Mouse (Mus musculus): ENCODE data around the gene Hace1. TPM values are rescaled to one million over a fixed set of nuclear protein-coding genes. Genes with fewer than 3 reads are reported as not detected.
"Not testable (repeated sequence)": the region's sequence is repeated elsewhere in the genome, so short reads cannot be mapped to it uniquely, and the experiment has no call there.

Hace1 gene
- polyA plus RNA-seq (2014; fragmentation: Nextera tagmentation; extraction: Ambion mirVana) = 28.3 and 30.0 TPM in 2 replicates

DNA sequence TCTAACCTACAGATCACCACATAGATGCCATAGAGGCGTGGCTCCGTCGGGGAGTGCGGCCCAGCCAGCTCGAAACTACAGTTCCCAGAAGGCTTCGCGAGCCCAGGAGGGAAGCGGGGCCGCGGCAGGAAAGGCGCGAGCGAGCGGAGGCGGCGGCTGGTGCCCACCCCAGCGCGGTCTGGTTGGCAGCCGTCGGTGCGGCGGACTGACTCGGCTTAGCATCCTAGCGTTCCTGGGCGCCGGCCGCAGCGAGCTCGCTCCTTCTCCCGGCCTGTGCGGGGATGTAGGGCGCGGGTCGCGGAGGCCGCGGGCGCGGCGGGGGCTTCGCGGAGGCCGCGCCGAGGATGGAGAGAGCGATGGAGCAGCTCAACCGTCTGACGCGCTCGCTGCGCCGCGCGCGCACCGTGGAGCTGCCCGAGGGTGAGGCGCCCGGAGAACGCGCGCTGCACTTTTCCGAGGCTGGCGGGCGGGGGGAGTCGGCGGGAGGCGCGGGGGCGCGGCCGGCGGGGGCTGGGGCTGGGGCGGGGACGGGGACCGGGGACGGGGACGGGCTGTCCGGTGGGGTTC, at the start of gene Hace1:
Gene Hace1, plus strand, starts transcription at position 99 of the 567 bp plus-strand sequence.
- H3K27me3 ChIP-seq (replicated peaks; ENCODE audit: control insufficient read depth, insufficient read depth, low read length) = no peaks in the 10 kb centered on the region
- no peaks in the 10 kb centered on the region for H3K36me3 ChIP-seq (ENCODE audit: control insufficient read depth, insufficient read depth, low read length)
- H3K4me1 ChIP-seq (replicated peaks; ENCODE audit: control insufficient read depth, insufficient read depth, low read length) = no peaks in the 10 kb centered on the region; the same call in 1 of the 2 replicates
- H3K27ac ChIP-seq (ENCODE audit: low read depth, low read length) = peak within 1 kb of the TSS; percentile 88
- peak within 1 kb of the TSS; percentile 72 for H3K4me2 ChIP-seq
- ATAC-seq (replicated peaks; ENCODE audit: low FRiP score) = peak; percentile 95
- H3K4me3 ChIP-seq (ENCODE audit: low read depth, low read length) = peak within 1 kb of the TSS; percentile 93
- WGBS = under 1% methylated on average over 59 of the region's 79 CpGs
- no peaks in the 10 kb centered on the region for H3K9me3 ChIP-seq (ENCODE audit: control insufficient read depth, low read length)
- peak; percentile 83 for DNase-seq (ENCODE audit: low spot score)
- H3K9ac ChIP-seq (ENCODE audit: low read depth, low read length) = peak within 1 kb of the TSS; percentile 91

DNA sequence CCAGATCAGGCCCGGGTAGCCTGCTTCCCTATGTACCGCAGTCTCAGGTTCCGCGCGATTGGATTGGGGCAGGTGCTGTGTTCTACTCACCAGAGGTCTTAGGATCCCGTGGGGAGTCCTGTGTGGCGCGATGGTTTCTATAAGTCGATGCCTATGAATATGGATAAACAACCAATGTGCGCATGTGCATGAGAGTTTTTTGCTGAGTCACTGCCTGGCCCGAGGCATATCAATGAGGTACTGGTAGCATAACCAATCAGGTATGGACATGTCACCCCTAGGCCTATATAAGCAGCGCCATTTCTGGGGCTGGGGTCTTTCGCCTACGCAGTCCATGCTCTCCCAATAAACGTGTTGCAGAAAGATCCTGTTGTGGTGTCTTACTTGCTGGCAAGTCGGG, 40.3 kb upstream of the Hace1 start:
- not testable (repeated sequence) for DNase-seq (ENCODE audit: low spot score); H3K9ac ChIP-seq (ENCODE audit: low read depth, low read length); H3K4me2 ChIP-seq; ATAC-seq (replicated peaks; ENCODE audit: low FRiP score); H3K27me3 ChIP-seq (replicated peaks; ENCODE audit: control insufficient read depth, insufficient read depth, low read length); H3K4me3 ChIP-seq (ENCODE audit: low read depth, low read length); H3K4me1 ChIP-seq (replicated peaks; ENCODE audit: control insufficient read depth, insufficient read depth, low read length); H3K9me3 ChIP-seq (ENCODE audit: control insufficient read depth, low read length); H3K36me3 ChIP-seq (ENCODE audit: control insufficient read depth, insufficient read depth, low read length); H3K27ac ChIP-seq (ENCODE audit: low read depth, low read length)
- WGBS = 94% methylated on average over 16 of the region's 16 CpGs

DNA sequence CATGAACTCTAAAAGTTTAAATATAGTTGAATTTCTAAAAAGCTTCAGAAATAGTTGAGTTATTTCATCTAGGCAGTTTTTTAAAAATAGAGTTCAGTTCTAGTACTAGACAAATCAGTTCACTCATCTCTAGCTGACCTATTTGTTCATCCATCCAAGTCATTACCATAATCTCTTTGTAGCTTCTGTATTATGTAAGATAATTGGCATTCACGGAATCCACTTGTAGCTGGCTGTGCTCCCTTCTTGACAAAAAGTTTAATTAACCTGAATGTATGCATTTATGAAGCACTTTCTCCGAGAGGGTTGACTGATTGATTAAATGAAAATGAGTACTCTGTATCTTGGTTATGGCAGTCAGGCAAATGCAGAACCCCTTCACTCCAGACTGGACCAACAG, 34.9 kb upstream of the Hace1 start:
- no peak overlapping the region for H3K4me2 ChIP-seq
- no peaks in the 10 kb centered on the region for H3K36me3 ChIP-seq (ENCODE audit: control insufficient read depth, insufficient read depth, low read length)
- ATAC-seq (replicated peaks; ENCODE audit: low FRiP score) (no peak), DNase-seq (ENCODE audit: low spot score) (no peak)
- 65% methylated on average over 2 of the region's 2 CpGs for WGBS
- no peaks in the 10 kb centered on the region for H3K4me1 ChIP-seq (replicated peaks; ENCODE audit: control insufficient read depth, insufficient read depth, low read length)
- no peaks in the 10 kb centered on the region for H3K9me3 ChIP-seq (ENCODE audit: control insufficient read depth, low read length)
- no peak overlapping the region for H3K4me3 ChIP-seq (ENCODE audit: low read depth, low read length)
- no peaks in the 10 kb centered on the region for H3K27me3 ChIP-seq (replicated peaks; ENCODE audit: control insufficient read depth, insufficient read depth, low read length)
- H3K27ac ChIP-seq (ENCODE audit: low read depth, low read length) = no peak overlapping the region
- no peak overlapping the region for H3K9ac ChIP-seq (ENCODE audit: low read depth, low read length)

DNA sequence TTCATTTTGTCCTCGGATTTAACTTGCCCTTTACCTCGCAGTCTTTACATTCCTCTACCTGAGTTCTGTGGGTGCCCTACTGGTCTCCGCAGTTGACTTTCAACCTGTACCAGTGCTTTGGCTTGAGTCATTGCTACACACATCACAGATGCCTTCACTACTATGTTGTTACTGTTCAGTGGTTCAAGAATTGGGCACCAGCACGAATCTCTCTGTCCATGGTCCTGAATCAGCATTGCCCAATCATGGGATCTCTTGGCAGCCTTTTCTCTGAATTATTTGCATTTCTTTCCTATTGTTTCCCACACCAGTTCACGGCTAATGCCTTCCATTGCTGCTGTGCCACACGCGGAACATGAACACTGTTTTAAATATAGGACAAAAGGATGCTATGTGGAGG, 30.8 kb upstream of the Hace1 start:
- Histone ChIP-seq H3K27ac (ENCODE audit: low read depth, low read length) (no peak overlapping the region), H3K27me3 (replicated peaks; ENCODE audit: control insufficient read depth, insufficient read depth, low read length) (no peaks in the 10 kb centered on the region), H3K9ac (ENCODE audit: low read depth, low read length) (no peak overlapping the region), H3K4me2 (no peak overlapping the region), H3K4me3 (ENCODE audit: low read depth, low read length) (no peak overlapping the region), H3K4me1 (replicated peaks; ENCODE audit: control insufficient read depth, insufficient read depth, low read length) (no peaks in the 10 kb centered on the region), H3K9me3 (ENCODE audit: control insufficient read depth, low read length) (no peaks in the 10 kb centered on the region), H3K36me3 (ENCODE audit: control insufficient read depth, insufficient read depth, low read length) (no peaks in the 10 kb centered on the region)
- no peak for ATAC-seq (replicated peaks; ENCODE audit: low FRiP score)
- WGBS = 53% methylated on average over 7 of the region's 7 CpGs
- DNase-seq (ENCODE audit: low spot score) = peak; percentile 57

DNA sequence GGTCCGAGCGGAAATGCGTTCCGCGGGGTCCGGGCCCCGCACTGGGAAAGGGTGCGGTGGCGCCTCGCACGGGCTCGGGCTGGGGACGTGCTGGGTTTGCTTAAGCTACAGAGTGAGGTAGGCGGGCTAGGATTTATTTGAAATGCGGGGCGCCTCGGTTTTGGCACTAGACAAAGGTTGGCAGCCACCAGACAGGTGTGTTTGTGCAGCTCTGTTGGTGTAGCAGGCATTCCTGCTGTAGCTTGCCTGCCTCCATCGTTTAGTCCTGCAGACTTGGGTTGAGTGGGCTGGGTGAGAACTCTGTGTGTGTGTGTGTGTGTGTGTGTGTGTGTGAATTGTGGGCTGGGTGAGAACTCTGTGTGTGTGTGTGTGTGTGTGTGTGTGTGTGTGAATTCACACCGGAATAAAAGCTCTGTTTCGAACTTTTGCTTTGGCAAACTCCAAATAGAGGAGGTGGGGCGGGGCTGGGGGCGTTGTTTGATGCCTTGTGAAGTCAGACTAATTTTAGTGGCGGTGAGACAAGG, 731 bp downstream of the Hace1 start:
- Histone ChIP-seq H3K4me3 (ENCODE audit: low read depth, low read length) (peak overlapping the region; percentile 93), H3K4me2 (peak overlapping the region; percentile 72), H3K4me1 (replicated peaks; ENCODE audit: control insufficient read depth, insufficient read depth, low read length) (peaks cover 2% of the 10 kb centered on the region), H3K9ac (ENCODE audit: low read depth, low read length) (peak overlapping the region; percentile 91), H3K9me3 (ENCODE audit: control insufficient read depth, low read length) (no peaks in the 10 kb centered on the region), H3K27me3 (replicated peaks; ENCODE audit: control insufficient read depth, insufficient read depth, low read length) (no peaks in the 10 kb centered on the region), H3K36me3 (ENCODE audit: control insufficient read depth, insufficient read depth, low read length) (no peaks in the 10 kb centered on the region), H3K27ac (ENCODE audit: low read depth, low read length) (peak overlapping the region; percentile 88)
- peak; percentile 62 for DNase-seq (ENCODE audit: low spot score)
- WGBS = under 1% methylated on average over 23 of the region's 23 CpGs
- peak; percentile 72 for ATAC-seq (replicated peaks; ENCODE audit: low FRiP score)

DNA sequence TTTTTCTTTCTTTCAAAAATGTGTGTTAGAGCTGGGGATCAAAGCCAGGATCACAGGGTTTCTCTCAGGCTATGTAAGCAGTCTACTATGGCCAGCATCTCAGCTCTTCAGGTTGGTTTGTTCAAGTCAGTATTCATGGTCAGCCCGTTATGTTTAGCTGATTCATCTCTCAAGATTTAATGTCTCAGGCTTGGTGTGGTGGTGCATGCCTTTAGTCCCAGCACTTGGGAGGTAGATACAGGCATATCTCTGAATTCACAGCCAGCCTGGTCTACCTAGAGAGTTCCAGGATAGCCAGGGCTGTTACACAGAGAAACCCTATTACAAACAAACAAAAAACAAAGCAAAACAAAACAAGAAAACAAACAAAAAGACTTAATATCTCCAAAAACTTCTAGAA, 5.7 kb downstream of the Hace1 start:
- DNase-seq (ENCODE audit: low spot score) (no peak), ATAC-seq (replicated peaks; ENCODE audit: low FRiP score) (peak; percentile 75)
- no peak overlapping the region for H3K9ac ChIP-seq (ENCODE audit: low read depth, low read length)
- H3K27me3 ChIP-seq (replicated peaks; ENCODE audit: control insufficient read depth, insufficient read depth, low read length) = no peaks in the 10 kb centered on the region
- WGBS = 57% methylated on average over 1 of the region's 1 CpGs
- H3K4me3 ChIP-seq (ENCODE audit: low read depth, low read length) = no peak overlapping the region
- H3K9me3 ChIP-seq (ENCODE audit: control insufficient read depth, low read length) = no peaks in the 10 kb centered on the region
- H3K27ac ChIP-seq (ENCODE audit: low read depth, low read length) = peak overlapping the region; percentile 94
- H3K36me3 ChIP-seq (ENCODE audit: control insufficient read depth, insufficient read depth, low read length) = no peaks in the 10 kb centered on the region
- peaks cover 2% of the 10 kb centered on the region for H3K4me1 ChIP-seq (replicated peaks; ENCODE audit: control insufficient read depth, insufficient read depth, low read length)
- H3K4me2 ChIP-seq = peak overlapping the region; percentile 64

DNA sequence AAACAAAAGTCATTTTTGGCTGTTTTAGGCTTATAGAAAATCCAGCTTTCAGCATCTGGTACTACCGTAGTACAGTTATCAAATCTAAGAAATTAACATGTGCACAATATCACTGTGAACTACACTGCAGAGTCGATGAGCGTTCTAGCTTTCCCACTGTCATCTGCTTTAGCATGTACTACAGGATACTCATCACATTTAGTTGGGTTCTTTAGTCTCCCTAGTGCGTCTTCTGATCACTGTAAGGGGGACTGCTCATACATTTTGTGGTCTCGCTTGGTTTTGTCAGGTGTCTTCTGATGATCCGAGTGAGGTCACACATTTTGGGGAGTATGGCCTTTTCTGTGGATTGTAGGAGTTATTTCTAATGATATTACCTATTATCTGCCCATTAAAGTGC, 6.2 kb downstream of the Hace1 start:
- peak overlapping the region; percentile 64 for H3K4me2 ChIP-seq
- ATAC-seq (replicated peaks; ENCODE audit: low FRiP score) (peak; percentile 63), DNase-seq (ENCODE audit: low spot score) (no peak)
- WGBS = 45% methylated on average over 6 of the region's 6 CpGs
- H3K9ac ChIP-seq (ENCODE audit: low read depth, low read length) = peak overlapping the region; percentile 46; the same call in 1 of the 2 replicates
- H3K9me3 ChIP-seq (ENCODE audit: control insufficient read depth, low read length) = no peaks in the 10 kb centered on the region
- H3K27me3 ChIP-seq (replicated peaks; ENCODE audit: control insufficient read depth, insufficient read depth, low read length) = no peaks in the 10 kb centered on the region
- H3K27ac ChIP-seq (ENCODE audit: low read depth, low read length) = peak overlapping the region; percentile 94
- no peaks in the 10 kb centered on the region for H3K36me3 ChIP-seq (ENCODE audit: control insufficient read depth, insufficient read depth, low read length)
- H3K4me1 ChIP-seq (replicated peaks; ENCODE audit: control insufficient read depth, insufficient read depth, low read length) = peaks cover 2% of the 10 kb centered on the region
- peak overlapping the region; percentile 10; the same call in 1 of the 2 replicates for H3K4me3 ChIP-seq (ENCODE audit: low read depth, low read length)

DNA sequence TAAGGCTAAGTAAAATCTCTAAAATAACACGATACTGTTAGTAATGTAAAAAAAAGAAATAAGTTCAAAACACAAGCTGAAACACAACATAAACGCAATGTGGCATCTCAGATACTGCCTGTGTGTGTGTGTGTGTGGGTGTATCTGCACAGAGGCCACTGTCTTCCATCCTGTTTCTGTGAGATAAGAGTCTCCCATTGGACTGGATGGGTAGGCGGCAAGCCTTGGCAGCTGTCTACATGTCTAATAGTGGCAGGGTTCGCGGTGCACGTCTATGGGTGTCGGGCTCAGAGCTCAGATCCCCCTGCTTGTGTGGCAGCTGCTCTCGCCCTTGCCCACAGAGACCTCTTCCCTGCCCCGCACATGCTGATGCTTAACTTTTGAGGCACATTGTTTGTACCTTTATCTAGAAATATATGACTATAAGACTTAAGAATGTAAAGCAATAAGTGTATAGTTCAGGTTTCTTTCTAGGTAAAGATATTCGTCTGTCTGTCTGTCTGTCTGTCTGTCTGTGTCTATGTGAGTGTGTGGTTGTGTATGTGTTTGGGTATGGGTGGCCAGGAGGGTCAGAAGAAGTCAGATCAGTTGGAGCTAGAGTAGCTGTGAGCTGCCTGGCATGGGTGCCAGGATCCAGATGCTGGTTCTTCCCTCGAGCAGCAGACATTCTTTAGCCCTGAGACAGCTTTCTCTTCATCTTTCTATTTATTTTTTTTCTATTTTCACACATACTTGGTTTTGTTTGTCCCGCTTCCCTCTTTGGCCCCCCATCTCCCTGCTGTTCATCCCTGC, 6.9 kb downstream of the Hace1 start:
- 50% methylated on average over 12 of the region's 12 CpGs for WGBS
- Histone ChIP-seq H3K27ac (ENCODE audit: low read depth, low read length) (peak overlapping the region; percentile 94), H3K36me3 (ENCODE audit: control insufficient read depth, insufficient read depth, low read length) (no peaks in the 10 kb centered on the region), H3K4me3 (ENCODE audit: low read depth, low read length) (peak overlapping the region; percentile 28), H3K4me1 (replicated peaks; ENCODE audit: control insufficient read depth, insufficient read depth, low read length) (peaks cover 2% of the 10 kb centered on the region), H3K9ac (ENCODE audit: low read depth, low read length) (peak overlapping the region; percentile 61), H3K27me3 (replicated peaks; ENCODE audit: control insufficient read depth, insufficient read depth, low read length) (no peaks in the 10 kb centered on the region), H3K9me3 (ENCODE audit: control insufficient read depth, low read length) (no peaks in the 10 kb centered on the region), H3K4me2 (peak overlapping the region; percentile 64)
- peak; percentile 100 for ATAC-seq (replicated peaks; ENCODE audit: low FRiP score)
- peak; percentile 50 for DNase-seq (ENCODE audit: low spot score)

All from liver, embryonic 11.5 days (tissue).